Mouse (Mus musculus): ENCODE data around the gene Cadps2.

Cadps2 gene

GRCm38 (mm10) chr6:23839009-23839811, at the start of gene Cadps2:
TSS of gene Cadps2 (minus strand) at chr6:23839421.
- ATAC-seq (ENCODE audit: low TSS enrichment), result peak; percentile 53

GRCm38 (mm10) chr6:23886418-23886817, 47.2 kb upstream of the Cadps2 start:
- peak; percentile 76; the same call in 1 of the 2 replicates for ATAC-seq (ENCODE audit: low TSS enrichment)

GRCm38 (mm10) chr6:23876765-23877408, 37.7 kb upstream of the Cadps2 start:
- peak; percentile 34; the same call in 1 of the 2 replicates for ATAC-seq (ENCODE audit: low TSS enrichment)

GRCm38 (mm10) chr6:23876363-23876762, 37.1 kb upstream of the Cadps2 start:
- no peak for ATAC-seq (ENCODE audit: low TSS enrichment)

- no peak for ATAC-seq (ENCODE audit: low TSS enrichment)
Measured at GRCm38 (mm10) chr6:23873812-23874211, 34.6 kb upstream of the Cadps2 start.

- peak; percentile 59 for ATAC-seq (ENCODE audit: low TSS enrichment)
Measured at GRCm38 (mm10) chr6:23873231-23873630, 34.0 kb upstream of the Cadps2 start.

- ATAC-seq (ENCODE audit: low TSS enrichment), result no peak
Measured at GRCm38 (mm10) chr6:23869971-23870370, 30.8 kb upstream of the Cadps2 start.

GRCm38 (mm10) chr6:23866298-23866697, 27.1 kb upstream of the Cadps2 start:
- ATAC-seq (ENCODE audit: low TSS enrichment), result peak; percentile 96

- ATAC-seq (ENCODE audit: low TSS enrichment), result peak; percentile 99
Measured at GRCm38 (mm10) chr6:23853464-23853863, 14.2 kb upstream of the Cadps2 start.

GRCm38 (mm10) chr6:23840001-23840400, 780 bp upstream of the Cadps2 start:
- 0 out of 2 replicates have a peak, but pooled peaks have one; percentile 5 for ATAC-seq (ENCODE audit: low TSS enrichment)

GRCm38 (mm10) chr6:23838401-23839008, 716 bp downstream of the Cadps2 start:
- peak; percentile 15 for ATAC-seq (ENCODE audit: low TSS enrichment)

- no peak for ATAC-seq (ENCODE audit: low TSS enrichment)
Measured at GRCm38 (mm10) chr6:23837631-23838030, 1.6 kb downstream of the Cadps2 start.

GRCm38 (mm10) chr6:23837127-23837526, 2.1 kb downstream of the Cadps2 start:
- 0 out of 2 replicates have a peak, but pooled peaks have one; percentile 5 for ATAC-seq (ENCODE audit: low TSS enrichment)

- no peak for ATAC-seq (ENCODE audit: low TSS enrichment)
Measured at GRCm38 (mm10) chr6:23836694-23837093, 2.5 kb downstream of the Cadps2 start.

GRCm38 (mm10) chr6:23835552-23835951, 3.7 kb downstream of the Cadps2 start:
- no peak for ATAC-seq (ENCODE audit: low TSS enrichment)

GRCm38 (mm10) chr6:23830741-23831140, 8.5 kb downstream of the Cadps2 start:
- no peak for ATAC-seq (ENCODE audit: low TSS enrichment)

- no peak for ATAC-seq (ENCODE audit: low TSS enrichment)
Measured at GRCm38 (mm10) chr6:23829338-23829737, 9.9 kb downstream of the Cadps2 start.

GRCm38 (mm10) chr6:23821819-23822218, 17.4 kb downstream of the Cadps2 start:
- ATAC-seq (ENCODE audit: low TSS enrichment), result no peak

GRCm38 (mm10) chr6:23810087-23810486, 29.1 kb downstream of the Cadps2 start:
- ATAC-seq (ENCODE audit: low TSS enrichment), result no peak

- ATAC-seq (ENCODE audit: low TSS enrichment), result no peak
Measured at GRCm38 (mm10) chr6:23809344-23809743, 29.9 kb downstream of the Cadps2 start.

GRCm38 (mm10) chr6:23805333-23805732, 33.9 kb downstream of the Cadps2 start:
- ATAC-seq (ENCODE audit: low TSS enrichment), result no peak

- ATAC-seq (ENCODE audit: low TSS enrichment), result no peak
Measured at GRCm38 (mm10) chr6:23791822-23792221, 47.4 kb downstream of the Cadps2 start.

GRCm38 (mm10) chr6:23777641-23778040, 61.6 kb downstream of the Cadps2 start:
- ATAC-seq (ENCODE audit: low TSS enrichment), result no peak

Data from frontal cortex, adult (tissue).